Mouse (Mus musculus) thymus, postnatal 14 days (tissue): Measurements from ENCODE around the gene B3galt4.
"Not testable (repeated sequence)": the region's sequence is repeated elsewhere in the genome, so short reads cannot be mapped to it uniquely, and the experiment has no call there.

ENCODE experiments used
- DNase-seq: peaks from one replicate; pipeline ENCODE4 v3.0.0; 2021

Gene B3galt4

DNA sequence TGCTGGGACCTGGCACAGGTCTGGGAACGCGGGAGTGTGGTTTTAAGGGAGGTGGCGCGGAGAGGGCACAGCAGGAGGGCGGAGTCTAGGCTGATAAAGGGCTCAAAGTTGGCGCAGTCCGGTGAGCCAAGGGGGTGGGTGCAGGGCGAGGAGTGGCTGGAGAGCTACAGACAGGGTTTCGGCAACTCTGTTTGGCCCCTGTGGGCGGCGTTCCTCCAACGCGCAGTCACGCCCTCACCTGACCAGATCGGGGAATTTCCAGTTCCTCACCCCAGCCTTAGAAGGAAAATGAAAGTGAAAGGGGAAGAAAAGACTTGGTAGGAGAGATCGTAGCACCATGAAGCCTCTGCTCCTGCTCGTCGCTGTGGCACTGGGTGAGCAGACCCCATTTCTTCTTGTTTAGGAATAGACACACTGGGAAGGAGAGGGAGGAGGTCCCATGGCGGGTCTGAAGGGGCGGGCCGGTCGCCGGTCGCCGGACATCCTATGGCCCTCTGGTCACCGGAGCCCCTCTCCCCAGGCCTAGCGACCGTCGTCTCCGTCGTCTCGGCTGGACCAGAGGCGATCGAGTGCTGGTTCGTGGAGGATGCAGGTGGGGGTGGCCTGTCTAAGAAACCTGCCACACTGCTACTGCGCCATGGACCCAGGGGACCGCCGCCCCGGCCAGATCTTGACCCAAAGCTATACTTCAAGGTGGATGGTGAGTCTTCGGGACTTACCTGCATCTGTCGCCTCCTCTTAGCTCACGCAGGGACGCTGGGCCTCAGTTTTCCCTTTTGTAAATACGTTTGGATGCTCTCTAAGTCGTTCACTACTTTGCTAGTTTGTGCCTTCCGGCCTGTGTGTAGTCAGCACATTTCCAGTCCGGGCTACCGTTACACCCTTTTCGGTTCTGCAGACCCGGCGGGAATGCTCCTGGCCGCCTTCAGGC is 31.7 kb downstream of the B3galt4 start:
- peak; percentile 79 for DNase-seq

GRCm38 (mm10) chr17:33918293-33919203 is 32.7 kb downstream of the B3galt4 start:
- no peak for DNase-seq

- peak; percentile 18 for DNase-seq
Observed at GRCm38 (mm10) chr17:33917656-33918292, 33.5 kb downstream of the B3galt4 start.

GRCm38 (mm10) chr17:33916847-33917655 is 34.2 kb downstream of the B3galt4 start:
- peak; percentile 32 for DNase-seq

DNA sequence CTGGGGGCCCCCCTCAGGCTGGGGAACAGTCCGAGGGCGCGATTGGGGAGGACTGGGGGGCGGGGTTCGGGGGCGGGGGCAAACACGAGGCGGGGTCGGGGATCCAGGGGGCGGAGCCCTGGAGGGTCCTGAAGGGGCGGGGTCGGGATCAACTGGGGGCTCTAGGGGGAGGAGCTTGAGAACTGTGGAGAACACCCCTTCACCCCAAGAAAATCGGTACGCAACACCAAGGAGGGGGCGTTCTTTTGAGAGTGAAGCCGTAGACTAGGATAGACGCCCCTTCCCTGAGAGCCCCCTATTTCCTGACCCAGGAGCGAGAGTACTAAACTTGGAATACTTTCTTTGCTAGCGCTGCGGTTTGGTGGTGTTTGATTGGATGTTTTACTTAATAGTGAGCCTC is 35.0 kb downstream of the B3galt4 start:
- peak; percentile 89 for DNase-seq

DNA sequence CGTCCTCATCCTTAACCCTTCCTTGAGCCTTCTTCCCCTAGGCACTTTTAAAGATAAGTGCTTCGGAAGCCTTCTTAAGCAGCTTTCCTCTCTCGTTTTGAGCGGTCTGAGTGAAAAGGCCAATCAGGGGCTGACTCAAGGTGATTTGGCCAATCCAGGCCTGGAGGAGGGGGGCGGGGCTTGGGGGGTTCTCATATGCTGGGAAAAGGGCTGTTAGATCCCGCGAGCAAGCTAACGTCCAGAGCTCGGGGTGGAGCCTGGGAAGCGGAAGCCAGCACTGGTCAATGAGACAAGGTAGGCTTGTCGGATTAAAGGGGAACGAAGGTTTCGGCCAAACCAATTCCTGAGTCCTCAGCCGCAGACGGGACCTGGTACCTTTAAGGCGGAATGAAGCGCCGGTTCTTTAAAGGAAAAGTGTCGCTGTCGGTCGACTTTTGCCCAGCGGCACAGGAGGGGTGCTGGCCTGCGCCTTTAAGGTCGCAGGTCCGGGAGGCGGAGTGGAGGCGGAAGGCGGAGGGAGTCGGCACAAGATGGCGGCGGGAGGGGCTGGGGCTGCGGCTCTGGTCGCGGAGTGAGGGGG is 35.5 kb downstream of the B3galt4 start, which contains the start of the genes Tapbp and Zbtb22:
TSS of gene Tapbp (plus strand) at position 229 of the 580 bp plus-strand sequence.
TSS of gene Zbtb22 (plus strand) at position 234 of the 580 bp plus-strand sequence.
- DNase-seq, result peak; percentile 95

GRCm38 (mm10) chr17:33914969-33915391 is 36.3 kb downstream of the B3galt4 start:
- no peak for DNase-seq

- DNase-seq, result no peak
Observed at GRCm38 (mm10) chr17:33913905-33914304, 37.4 kb downstream of the B3galt4 start.

GRCm38 (mm10) chr17:33913264-33913663 is 38.0 kb downstream of the B3galt4 start:
- no peak for DNase-seq

DNA sequence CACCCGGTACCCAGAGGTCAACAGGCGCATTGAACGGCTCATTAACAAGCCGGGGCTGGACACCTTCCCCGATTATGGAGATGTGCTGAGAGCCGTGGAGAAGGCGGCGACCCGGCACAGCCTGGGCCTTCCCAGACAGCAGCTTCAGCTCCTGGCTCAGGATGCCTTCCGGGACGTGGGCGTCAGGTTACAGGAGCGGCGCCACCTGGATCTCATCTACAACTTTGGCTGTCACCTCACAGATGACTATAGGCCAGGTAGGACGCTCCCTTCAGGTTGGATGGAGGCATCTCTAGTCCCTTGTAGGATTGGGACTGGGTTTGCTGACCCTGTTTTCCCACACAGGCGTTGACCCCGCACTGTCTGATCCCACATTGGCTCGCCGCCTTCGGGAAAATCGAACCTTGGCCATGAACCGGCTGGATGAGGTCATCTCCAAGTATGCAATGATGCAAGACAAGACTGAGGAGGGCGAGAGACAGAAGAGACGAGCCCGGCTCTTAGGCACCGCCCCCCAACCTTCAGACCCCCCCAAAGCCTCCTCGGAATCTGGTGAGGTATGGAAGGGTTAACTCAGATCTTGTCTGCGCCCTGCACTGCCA is 39.4 kb downstream of the B3galt4 start:
- DNase-seq, result no peak

- DNase-seq, result no peak
Observed at GRCm38 (mm10) chr17:33911052-33911812, 40.1 kb downstream of the B3galt4 start.

- no peak for DNase-seq
Observed at GRCm38 (mm10) chr17:33910346-33911051, 40.8 kb downstream of the B3galt4 start.

GRCm38 (mm10) chr17:33909869-33910250 is 41.4 kb downstream of the B3galt4 start:
- peak; percentile 60 for DNase-seq

- DNase-seq, result peak; percentile 99
Observed at GRCm38 (mm10) chr17:33909077-33909868, 42.0 kb downstream of the B3galt4 start, which contains the start of gene Daxx. Gene Daxx, plus strand, starts transcription at chr17:33909414.

DNA sequence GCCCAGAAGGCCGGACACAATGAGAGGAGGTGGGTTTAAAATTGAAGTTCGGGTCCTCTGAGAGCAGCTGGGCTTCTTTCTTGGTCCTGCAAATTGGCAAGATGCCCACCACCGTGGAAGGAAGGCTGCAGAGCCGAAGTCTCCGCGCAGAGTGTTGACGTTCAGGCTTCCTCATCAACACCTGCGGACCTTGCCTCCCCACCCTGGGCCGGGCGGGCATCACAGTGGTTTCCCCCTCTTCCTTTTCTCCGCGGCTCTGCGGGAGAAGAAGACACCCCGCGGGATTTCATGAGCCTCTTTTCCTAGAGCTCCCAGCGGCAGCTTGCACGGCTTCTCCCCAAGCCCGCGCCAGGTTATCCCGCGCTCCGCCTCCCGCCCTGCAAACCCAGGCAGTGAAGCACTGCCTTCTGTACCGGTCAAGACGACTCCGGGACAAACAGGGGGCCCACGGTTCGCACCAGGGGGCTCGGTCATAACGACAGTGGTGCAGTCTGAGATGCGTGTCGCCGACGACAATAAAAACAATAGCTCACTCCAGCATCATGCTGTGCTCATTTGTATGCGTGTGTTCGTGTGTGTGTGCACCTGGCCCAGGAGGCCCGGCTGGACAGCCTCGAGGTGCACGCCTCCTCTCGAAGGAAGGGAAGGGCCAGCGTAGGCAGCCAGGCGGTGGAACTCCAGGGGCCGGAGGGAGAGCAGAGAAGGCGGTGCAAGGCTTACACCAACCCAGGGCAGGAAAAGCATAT is 42.8 kb downstream of the B3galt4 start:
- peak; percentile 59 for DNase-seq

DNA sequence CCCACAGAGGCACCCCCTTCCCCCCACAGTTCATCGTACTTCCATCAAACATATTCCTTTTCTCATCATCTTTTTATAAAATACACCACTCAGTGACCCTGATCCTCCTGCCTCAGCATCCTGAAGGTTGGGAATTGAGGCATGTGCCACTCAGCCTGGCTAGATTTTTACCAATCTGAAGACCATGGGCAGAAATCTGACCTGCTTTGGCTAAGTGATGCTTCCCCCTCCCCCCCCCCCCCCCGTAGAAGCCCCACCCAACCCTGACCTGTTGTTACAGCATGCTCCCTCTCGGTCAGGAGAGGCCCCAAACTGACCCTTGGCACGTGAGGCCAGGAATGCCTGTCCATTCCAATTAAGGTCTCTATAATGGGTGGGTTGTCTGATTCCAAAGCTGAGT is 46.5 kb downstream of the B3galt4 start, which contains the start of gene Platr17:
TSS of gene Platr17 (plus strand) at position 301 of the 400 bp plus-strand sequence.
- not testable (repeated sequence) for DNase-seq

GRCm38 (mm10) chr17:33903911-33904651 is 47.2 kb downstream of the B3galt4 start:
- DNase-seq, result not testable (repeated sequence)
